In the genomic region with DNA sequence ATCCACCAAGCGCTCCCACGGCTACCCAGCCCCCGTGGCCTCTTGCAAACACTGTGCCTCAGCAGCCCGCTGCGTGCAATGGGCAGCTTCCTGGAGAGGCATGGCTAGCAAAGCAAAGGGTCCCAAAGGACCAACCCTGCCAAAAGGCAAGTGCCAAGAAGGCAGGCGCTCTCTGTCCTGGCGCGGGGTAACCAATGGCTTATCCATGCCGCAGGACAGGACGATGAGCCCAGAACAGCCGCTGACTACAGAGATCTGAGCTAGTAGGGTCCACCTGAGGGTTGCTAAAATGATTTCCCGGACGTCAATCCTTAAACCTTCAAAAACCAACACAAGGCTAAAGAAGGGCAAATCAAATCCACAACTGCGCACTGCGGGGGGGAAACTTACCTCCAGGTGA, we compare ENCODE assay signal across 8 mouse cellular contexts.
A peak's percentile ranks its signal among the peaks of the same experiment; 100 is the strongest.
DNase-seq lines count a peak whose midpoint lies in the region; ATAC-seq and TF ChIP-seq lines count a peak whose summit lies in the region.

No protein-coding gene starts in this region.

- TF ChIP-seq POLR2A in spleen, adult 2 months (IDR thresholded peaks at IDR 0.05; ENCODE audit: low read depth, low read length) = no peak

- ATAC-seq in stomach, embryonic 14.5 days (ENCODE audit: insufficient number of reproducible peaks, insufficient read depth, low FRiP score, low read depth) = no peak
- ATAC-seq in inflammation-experienced regulatory T-cells, adult 6 months = no peak

- peak overlapping the region; percentile 97 for H3K4me2 ChIP-seq in stomach, embryonic 14.5 days (replicated peaks; ENCODE audit: low read depth, low read length)

- H3K9me3 ChIP-seq in limb, embryonic 10.5 days (replicated peaks) = no peaks in the 10 kb centered on the region
- H3K9me3 ChIP-seq in stomach, embryonic 14.5 days (ENCODE audit: control insufficient read depth, low read depth, low read length) = no peaks in the 10 kb centered on the region

- H3K4me1 ChIP-seq in spleen, adult 2 months (ENCODE audit: control insufficient read depth, insufficient read depth, insufficient read length) = peaks cover 7% of the 10 kb centered on the region
- peaks cover 40% of the 10 kb centered on the region for H3K4me1 ChIP-seq in limb, embryonic 10.5 days
- peaks cover 4% of the 10 kb centered on the region; the same call in 1 of the 2 replicates for H3K4me1 ChIP-seq in stomach, embryonic 14.5 days (ENCODE audit: control insufficient read depth, insufficient read depth, low read length)

- TF ChIP-seq CTCF in spleen, adult 2 months (IDR thresholded peaks at IDR 0.05; ENCODE audit: extremely low read depth, insufficient read depth, insufficient read length, insufficient replicate concordance) = no peak

- peaks cover 2% of the 10 kb centered on the region for H3K27me3 ChIP-seq in spleen, adult 2 months (ENCODE audit: control insufficient read depth, insufficient read depth, low read length)
- H3K27me3 ChIP-seq in limb, embryonic 10.5 days (ENCODE audit: low read depth, poor library complexity, severe bottlenecking) = peaks cover 22% of the 10 kb centered on the region; the same call in 1 of the 2 replicates
- no peaks in the 10 kb centered on the region for H3K27me3 ChIP-seq in stomach, embryonic 14.5 days (ENCODE audit: control insufficient read depth, insufficient read depth, low read length)

- H3K4me3 ChIP-seq in spleen, adult 2 months (ENCODE audit: extremely low read depth, insufficient read depth, insufficient read length) = peak overlapping the region; percentile 88
- peak overlapping the region; percentile 80 for H3K4me3 ChIP-seq in limb, embryonic 10.5 days
- H3K4me3 ChIP-seq in stomach, embryonic 14.5 days (ENCODE audit: low read depth, low read length) = peak overlapping the region; percentile 67

- peak overlapping the region; percentile 52 for H3K9ac ChIP-seq in stomach, embryonic 14.5 days (replicated peaks; ENCODE audit: low read depth, low read length)

- no peaks in the 10 kb centered on the region for H3K36me3 ChIP-seq in spleen, adult 2 months (ENCODE audit: control insufficient read depth, insufficient read depth, low read length)
- H3K36me3 ChIP-seq in limb, embryonic 10.5 days = no peaks in the 10 kb centered on the region
- H3K36me3 ChIP-seq in stomach, embryonic 14.5 days (ENCODE audit: control insufficient read depth, insufficient read depth, low read length) = no peaks in the 10 kb centered on the region

- peak; percentile 36 for DNase-seq in adrenal gland, postnatal 10 days
- DNase-seq in adrenal gland, adult (ENCODE audit: inconsistent age in 2 of 2, low spot score in 1 of 2) = no peak
- DNase-seq in spleen, adult 2 months (ENCODE audit: low read depth in 1 of 2, low spot score in 2 of 2) = no peak
- no peak for DNase-seq in spleen, postnatal 36 days (ENCODE audit: low spot score in 2 of 2)
- no peak for DNase-seq in limb, embryonic 10.5 days (ENCODE audit: low spot score)
- DNase-seq in spleen, postnatal 4 days (ENCODE audit: low spot score in 2 of 2) = no peak

- H3K27ac ChIP-seq in spleen, adult 2 months (ENCODE audit: insufficient read depth, low read length) = peak overlapping the region; percentile 81
- peak overlapping the region; percentile 89 for H3K27ac ChIP-seq in limb, embryonic 10.5 days
- no peak overlapping the region for H3K27ac ChIP-seq in stomach, embryonic 14.5 days (ENCODE audit: low read length)

- 26% methylated on average over 15 of the region's 15 CpGs for WGBS in spleen, adult 2 months
- 21% methylated on average over 15 of the region's 15 CpGs for WGBS in limb, embryonic 10.5 days
- WGBS in stomach, embryonic 14.5 days = 11% methylated on average over 15 of the region's 15 CpGs
